Mouse (Mus musculus) embryonic facial prominence, embryonic 14.5 days (tissue): Measurements from ENCODE around the gene Cox5a. TPM values are rescaled to one million over a fixed set of nuclear protein-coding genes. Genes with fewer than 3 reads are reported as not detected.

Source experiments
- ATAC-seq: fragments of 200-750 bp; cut with Nextera tagmentation; 2 replicates; pipeline ENCODE4 v1.8.0; 2017; ENCODE audit warnings: low read depth, moderate number of reproducible peaks, moderate TSS enrichment
- DNase-seq: peaks from one replicate; pipeline ENCODE4 v3.0.0-alpha.2; 2015; ENCODE audit warnings: low spot score
- H3K27ac ChIP-seq: fragments of 300-500 bp; sonication (generic); replicated peaks from 2 replicates; pipeline ENCODE4 v1.5.1; 2014; ENCODE audit warnings: low read depth, mild to moderate bottlenecking, low read length, moderate library complexity
- H3K27me3 ChIP-seq: fragments of 300-500 bp; sonication (generic); replicated peaks from 2 replicates; pipeline ENCODE4 v1.6.1; 2014; ENCODE audit warnings: low read length; ENCODE audit not compliant: control insufficient read depth, insufficient read depth
- H3K36me3 ChIP-seq: fragments of 300-500 bp; sonication (generic); 2 replicates; pipeline ENCODE4 v1.6.1; 2014; ENCODE audit warnings: low read length, mixed read lengths; ENCODE audit not compliant: control insufficient read depth, insufficient read depth
- H3K4me1 ChIP-seq: fragments of 300-500 bp; sonication (generic); 2 replicates; pipeline ENCODE4 v1.6.1; 2014; ENCODE audit warnings: antibody characterized with exemption, low read length; ENCODE audit not compliant: control insufficient read depth, insufficient read depth
- H3K4me2 ChIP-seq: fragments of 300-500 bp; sonication (generic); 2 replicates; pipeline ENCODE4 v1.6.1; 2014; ENCODE audit warnings: low read depth, mild to moderate bottlenecking, low read length, moderate library complexity, mixed read lengths
- H3K4me3 ChIP-seq: fragments of 300-500 bp; sonication (generic); 2 replicates; pipeline ENCODE4 v1.5.1; 2014; ENCODE audit warnings: low read depth, mild to moderate bottlenecking, low read length
- H3K9ac ChIP-seq: fragments of 300-500 bp; sonication (generic); 2 replicates; pipeline ENCODE4 v1.6.1; 2014; ENCODE audit warnings: low read depth, mild to moderate bottlenecking, low read length, moderate library complexity, mixed read lengths
- H3K9me3 ChIP-seq: fragments of 300-500 bp; sonication (generic); 2 replicates; pipeline ENCODE4 v1.6.1; 2016; ENCODE audit warnings: low read length; ENCODE audit not compliant: control insufficient read depth
- WGBS: fragments of 180-500 bp; shearing (Covaris S2); extraction: QIAGEN DNeasy Blood & Tissue Kit; methylation state at CpG from one replicate; pipeline ENCODE4 v1.1.7; 2014; 5-methylcytosine and 5-hydroxymethylcytosine counted together
- polyA plus RNA-seq: library from polyadenylated mRNA; unstranded; fragments of >200 nt; fragmentation: Nextera tagmentation; extraction: Ambion mirVana; gene quantifications from 2 replicates; pipeline ENCODE4 v1.2.1, GENCODE M21; 2014

Cox5a gene
- polyA plus RNA-seq, 1 experiment from 2014 or later = 555 TPM

DNA sequence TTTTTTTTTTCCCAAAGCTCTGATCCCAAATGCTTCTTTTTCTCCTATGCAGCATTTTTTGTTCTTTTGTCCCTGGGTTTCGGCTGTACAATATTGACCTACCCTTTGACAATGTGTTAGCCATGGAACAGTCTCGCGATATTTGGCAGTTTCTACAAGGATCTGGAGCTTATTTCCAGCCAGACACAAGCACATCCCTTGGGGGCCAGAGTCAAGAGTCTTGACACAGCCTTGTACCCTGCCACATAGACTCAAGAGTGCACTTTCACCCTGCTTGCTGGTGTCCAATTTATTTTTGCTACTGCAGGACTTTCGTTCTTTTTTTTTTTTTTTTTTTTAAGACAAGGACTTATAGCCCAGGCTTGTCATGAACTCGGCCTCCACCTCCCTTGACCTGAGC is 15.3 kb downstream of the Cox5a start:
- WGBS = 85% methylated on average over 5 of the region's 5 CpGs
- Histone ChIP-seq H3K9me3 (no peaks in the 10 kb centered on the region), H3K4me2 (peak overlapping the region; percentile 73), H3K9ac (no peak overlapping the region), H3K27me3 (no peaks in the 10 kb centered on the region), H3K4me1 (peaks cover 7% of the 10 kb centered on the region; the same call in 1 of the 2 replicates), H3K4me3 (peak overlapping the region; percentile 76; the same call in 1 of the 2 replicates), H3K27ac (no peak overlapping the region), H3K36me3 (peaks cover 46% of the 10 kb centered on the region)
- DNase-seq (no peak), ATAC-seq (no peak)

DNA sequence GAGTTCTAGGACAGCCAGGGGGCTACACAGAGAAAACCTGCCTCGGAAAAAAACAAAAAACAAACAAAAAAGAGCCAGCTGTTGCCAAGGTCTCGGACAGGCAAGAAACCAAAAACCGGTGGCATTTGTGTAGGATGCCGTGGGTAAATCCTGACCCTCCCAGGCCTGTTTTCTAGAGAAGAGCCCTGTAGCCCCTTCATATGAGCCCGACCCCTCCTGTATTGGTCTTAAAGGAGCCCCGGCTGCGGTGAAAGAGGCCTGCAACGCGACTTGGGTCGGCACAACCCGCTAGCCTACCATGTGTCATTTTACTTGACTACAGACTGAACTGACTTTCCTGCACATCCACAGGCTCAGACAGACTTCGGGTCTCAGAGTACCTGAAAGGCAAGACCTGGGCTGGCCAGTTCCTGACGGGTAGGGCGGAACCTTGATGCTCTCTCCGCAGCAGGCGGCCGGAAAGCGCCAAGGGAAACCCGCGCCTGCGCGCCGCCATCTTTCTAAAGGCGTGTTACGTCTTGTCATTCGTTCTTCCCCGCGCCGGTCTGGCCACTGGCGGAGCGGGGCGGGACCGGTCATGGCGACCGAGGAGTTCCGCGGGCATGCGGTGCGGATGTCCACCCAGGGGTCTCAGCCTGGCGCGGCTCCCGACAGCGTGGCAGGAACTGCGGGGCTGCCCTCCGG is 16.1 kb downstream of the Cox5a start, which contains the start of gene Fam219b:
Gene Fam219b, plus strand, starts transcription at position 485 of the 684 bp plus-strand sequence.
- peak; percentile 94 for DNase-seq
- Histone ChIP-seq H3K4me2 (peak within 1 kb of the TSS; percentile 73), H3K9me3 (no peaks in the 10 kb centered on the region), H3K27me3 (no peaks in the 10 kb centered on the region), H3K9ac (peak within 1 kb of the TSS; percentile 88), H3K4me1 (peaks cover 7% of the 10 kb centered on the region; the same call in 1 of the 2 replicates), H3K27ac (peak within 1 kb of the TSS; percentile 56), H3K4me3 (peak within 1 kb of the TSS; percentile 76), H3K36me3 (peaks cover 40% of the 10 kb centered on the region)
- peak; percentile 95 for ATAC-seq
- 2% methylated on average over 45 of the region's 45 CpGs for WGBS

DNA sequence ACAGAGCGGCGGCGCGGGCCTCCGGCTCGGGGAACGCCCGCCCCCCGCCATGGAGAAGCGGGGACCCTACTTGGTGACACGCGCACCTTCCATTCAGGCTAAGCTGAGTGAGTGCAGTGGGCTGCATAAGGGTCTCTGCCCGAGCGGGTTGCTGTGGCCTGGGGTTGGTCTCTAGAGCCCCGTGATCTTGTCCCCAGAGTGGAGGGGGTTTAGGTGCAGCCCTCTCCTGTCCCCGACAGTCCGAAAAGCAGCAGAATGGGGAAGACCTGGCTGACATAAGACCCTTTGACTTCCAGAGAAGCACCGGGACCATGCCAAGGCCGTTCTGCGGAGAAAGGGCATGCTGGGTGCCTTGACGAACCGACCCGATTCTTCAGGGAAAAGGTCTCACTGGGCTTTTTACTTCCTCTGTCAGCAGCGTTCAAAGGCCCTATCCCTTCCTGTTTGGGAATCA is 16.7 kb downstream of the Cox5a start:
- peaks cover 40% of the 10 kb centered on the region for H3K36me3 ChIP-seq
- H3K9me3 ChIP-seq = no peaks in the 10 kb centered on the region
- ATAC-seq (peak; percentile 57; the same call in 1 of the 2 replicates), DNase-seq (no peak)
- peaks cover 7% of the 10 kb centered on the region; the same call in 1 of the 2 replicates for H3K4me1 ChIP-seq
- under 1% methylated on average over 24 of the region's 24 CpGs for WGBS
- peak overlapping the region; percentile 73 for H3K4me2 ChIP-seq
- peak overlapping the region; percentile 88 for H3K9ac ChIP-seq
- H3K27me3 ChIP-seq = no peaks in the 10 kb centered on the region
- H3K27ac ChIP-seq = peak overlapping the region; percentile 56
- peak overlapping the region; percentile 76 for H3K4me3 ChIP-seq

DNA sequence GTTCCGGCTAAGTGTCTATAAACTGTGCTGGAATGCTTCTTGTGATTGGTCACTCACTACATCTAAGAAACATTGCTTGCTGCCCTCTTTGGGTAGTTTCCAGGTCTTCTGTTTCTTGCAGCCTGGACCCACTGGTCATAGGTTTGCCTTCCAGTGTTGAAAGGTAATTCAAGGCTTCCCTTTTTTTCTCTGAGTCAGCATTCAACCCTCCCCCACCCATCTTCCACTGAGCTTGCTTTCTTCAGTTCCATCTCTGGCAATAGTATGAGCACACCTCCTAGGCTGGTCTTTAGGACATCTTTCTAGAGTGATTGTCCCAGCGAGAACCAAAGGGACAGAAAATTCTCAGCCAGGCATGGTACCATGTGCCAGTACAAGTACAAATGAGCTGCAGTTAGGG is 18.5 kb downstream of the Cox5a start:
- H3K9ac ChIP-seq = no peak overlapping the region
- peaks cover 46% of the 10 kb centered on the region for H3K36me3 ChIP-seq
- H3K9me3 ChIP-seq = no peaks in the 10 kb centered on the region
- H3K4me2 ChIP-seq = no peak overlapping the region
- 89% methylated on average over 2 of the region's 2 CpGs for WGBS
- no peak overlapping the region for H3K27ac ChIP-seq
- H3K4me1 ChIP-seq = peaks cover 7% of the 10 kb centered on the region; the same call in 1 of the 2 replicates
- ATAC-seq (no peak), DNase-seq (no peak)
- H3K4me3 ChIP-seq = no peak overlapping the region
- H3K27me3 ChIP-seq = no peaks in the 10 kb centered on the region

DNA sequence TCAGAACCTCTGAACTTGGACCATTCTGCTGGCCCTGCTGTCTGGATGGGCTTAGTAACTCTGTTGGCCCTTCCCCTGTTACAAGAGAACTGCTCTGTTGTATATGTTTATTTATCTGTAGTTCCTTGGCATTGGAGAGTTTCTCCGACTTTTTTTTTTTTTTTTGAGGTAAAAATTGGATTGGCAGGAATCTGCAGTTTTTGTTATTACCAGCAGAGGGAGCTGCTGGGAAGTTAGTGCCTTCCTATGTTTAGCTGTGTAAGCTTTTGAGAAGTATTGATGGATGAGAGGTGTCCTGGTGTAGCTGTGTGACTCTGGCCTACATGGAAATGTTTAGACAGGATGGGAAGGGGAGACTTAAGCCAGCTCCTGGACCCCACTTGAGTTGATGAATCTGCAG is 20.2 kb downstream of the Cox5a start:
- DNase-seq = peak; percentile 70

DNA sequence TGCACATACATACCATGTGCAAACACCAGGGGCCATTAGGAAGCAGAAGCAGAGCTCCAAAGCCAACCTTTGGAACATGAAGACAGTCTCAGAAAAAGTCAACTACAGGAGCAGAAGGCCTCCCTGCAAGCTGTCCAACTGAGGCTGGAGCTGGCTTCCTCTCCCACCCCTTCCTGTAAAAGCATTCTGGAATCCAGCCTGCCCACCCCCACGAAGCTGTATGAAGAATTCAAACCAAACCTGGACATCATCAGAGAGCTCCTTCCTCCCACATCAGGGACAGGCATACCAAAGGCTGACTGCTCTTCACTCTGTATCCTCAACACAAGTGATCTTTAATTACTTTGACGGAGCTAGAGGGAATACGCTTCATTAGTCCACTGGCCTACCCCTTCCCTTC is 22.9 kb downstream of the Cox5a start:
- DNase-seq = no peak
- Histone ChIP-seq H3K27me3 (no peaks in the 10 kb centered on the region), H3K36me3 (peaks cover 77% of the 10 kb centered on the region), H3K27ac (no peak overlapping the region), H3K9ac (no peak overlapping the region), H3K4me3 (no peak overlapping the region), H3K4me2 (no peak overlapping the region), H3K9me3 (no peaks in the 10 kb centered on the region), H3K4me1 (no peaks in the 10 kb centered on the region)
- WGBS = 79% methylated on average over 3 of the region's 3 CpGs
- no peak for ATAC-seq

More for the DNA sequence above, 20.2 kb downstream of the Cox5a start:
- H3K36me3 ChIP-seq = peaks cover 55% of the 10 kb centered on the region
- ATAC-seq = no peak
- WGBS = 12% methylated on average over 1 of the region's 1 CpGs
- no peak overlapping the region for H3K9ac ChIP-seq
- no peaks in the 10 kb centered on the region for H3K27me3 ChIP-seq
- no peak overlapping the region for H3K4me3 ChIP-seq
- H3K27ac ChIP-seq = no peak overlapping the region
- H3K4me1 ChIP-seq = peaks cover 7% of the 10 kb centered on the region; the same call in 1 of the 2 replicates
- H3K4me2 ChIP-seq = no peak overlapping the region
- H3K9me3 ChIP-seq = no peaks in the 10 kb centered on the region

DNA sequence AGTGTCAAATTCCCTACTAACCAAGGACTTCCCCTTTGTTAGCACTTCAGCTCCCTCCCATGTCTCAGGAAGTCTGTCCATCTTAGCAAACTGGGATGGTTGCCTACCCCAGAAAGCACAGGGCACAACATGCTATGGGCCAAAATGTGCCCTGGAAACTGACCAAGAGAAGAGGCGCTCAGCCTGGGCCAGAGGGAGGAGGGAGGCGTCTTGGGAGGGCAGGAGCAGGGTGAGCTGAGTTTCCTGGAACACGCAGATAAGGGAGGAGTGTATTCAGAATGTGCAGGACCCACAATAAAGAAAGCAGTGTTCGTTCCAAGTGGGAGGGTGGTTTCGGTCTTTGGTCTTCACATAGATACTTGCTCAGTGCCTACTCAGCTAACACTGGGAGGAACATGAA is 26.2 kb downstream of the Cox5a start:
- ATAC-seq = no peak
- WGBS = 85% methylated on average over 5 of the region's 5 CpGs

DNA sequence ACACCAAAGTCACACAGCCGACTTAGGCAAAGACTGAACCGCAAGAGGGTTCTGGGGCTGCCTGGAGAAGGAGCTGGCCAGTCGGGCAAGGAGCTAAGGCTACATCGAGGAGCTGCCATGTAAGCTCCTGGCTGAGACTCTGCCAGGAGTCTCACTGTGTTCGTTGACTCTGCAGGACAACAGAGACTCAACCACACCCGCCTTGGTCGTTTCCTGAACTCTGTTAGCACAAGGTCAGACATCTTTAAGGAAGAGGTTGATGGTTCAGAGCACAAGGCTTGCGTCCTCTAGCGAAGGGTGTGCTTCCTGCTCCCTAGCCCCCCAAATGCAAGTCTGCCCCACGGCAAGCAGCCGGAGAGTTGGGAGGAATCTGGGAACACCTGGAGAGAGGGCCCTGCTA is 26.8 kb downstream of the Cox5a start:
- Histone ChIP-seq H3K9ac (no peak overlapping the region), H3K36me3 (peaks cover 76% of the 10 kb centered on the region), H3K4me1 (peaks cover 6% of the 10 kb centered on the region; the same call in 1 of the 2 replicates), H3K27me3 (no peaks in the 10 kb centered on the region), H3K27ac (no peak overlapping the region), H3K4me3 (no peak overlapping the region), H3K4me2 (no peak overlapping the region), H3K9me3 (no peaks in the 10 kb centered on the region)
- WGBS = 89% methylated on average over 11 of the region's 11 CpGs
- no peak for DNase-seq
- ATAC-seq = no peak

More for the DNA sequence above, 26.2 kb downstream of the Cox5a start:
- Histone ChIP-seq H3K4me1 (peaks cover 6% of the 10 kb centered on the region; the same call in 1 of the 2 replicates), H3K4me3 (no peak overlapping the region), H3K9ac (no peak overlapping the region), H3K27ac (no peak overlapping the region), H3K4me2 (no peak overlapping the region), H3K9me3 (no peaks in the 10 kb centered on the region), H3K36me3 (peaks cover 82% of the 10 kb centered on the region), H3K27me3 (no peaks in the 10 kb centered on the region)
- no peak for DNase-seq
